Mouse (Mus musculus) thymus, postnatal 4 days (tissue): ENCODE data around the gene Camk2d.

Source experiments
- DNase-seq: peaks from one replicate; pipeline ENCODE4 v3.0.0; 2021

The Camk2d gene

DNA sequence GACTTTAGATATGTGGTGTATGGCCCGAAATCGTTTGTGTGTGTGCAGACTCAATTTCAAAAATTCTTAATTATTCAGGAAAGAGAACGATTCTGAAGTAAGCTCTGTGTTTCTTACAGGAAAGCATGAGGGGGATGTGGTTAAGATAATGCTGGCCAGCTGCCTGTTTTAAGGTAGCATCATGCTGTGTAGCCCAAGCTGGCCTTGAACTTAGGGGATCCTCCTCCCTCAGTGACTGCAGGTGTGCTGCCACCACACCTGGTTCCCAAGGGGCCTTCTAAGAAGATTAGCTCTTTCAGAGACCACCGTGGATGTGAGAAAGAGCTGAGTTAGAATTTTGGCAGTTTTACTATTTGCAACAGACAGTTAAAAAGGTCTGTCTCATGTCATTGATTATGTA lies 61.8 kb downstream of the Camk2d start:
- DNase-seq: no peak

DNA sequence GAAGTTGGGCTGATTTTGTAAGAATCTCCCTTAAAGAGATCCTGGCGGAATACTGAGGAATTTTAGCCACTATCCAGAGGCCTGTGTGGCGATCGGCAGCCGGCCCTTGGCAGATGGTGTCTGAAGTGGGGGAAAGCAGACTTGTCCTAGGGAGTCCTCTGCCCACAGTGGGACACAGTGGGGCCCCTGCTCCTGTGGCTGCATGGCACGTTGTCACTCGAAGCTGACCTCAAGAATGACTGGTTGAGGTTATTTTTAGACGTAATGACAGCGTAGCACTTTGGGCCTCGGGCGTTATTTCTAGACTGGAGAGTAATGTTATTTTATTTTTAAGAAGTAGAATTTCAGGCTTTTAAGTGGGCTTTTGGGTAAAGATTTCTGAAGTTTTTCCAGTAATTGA lies 62.7 kb downstream of the Camk2d start:
- DNase-seq: no peak

DNA sequence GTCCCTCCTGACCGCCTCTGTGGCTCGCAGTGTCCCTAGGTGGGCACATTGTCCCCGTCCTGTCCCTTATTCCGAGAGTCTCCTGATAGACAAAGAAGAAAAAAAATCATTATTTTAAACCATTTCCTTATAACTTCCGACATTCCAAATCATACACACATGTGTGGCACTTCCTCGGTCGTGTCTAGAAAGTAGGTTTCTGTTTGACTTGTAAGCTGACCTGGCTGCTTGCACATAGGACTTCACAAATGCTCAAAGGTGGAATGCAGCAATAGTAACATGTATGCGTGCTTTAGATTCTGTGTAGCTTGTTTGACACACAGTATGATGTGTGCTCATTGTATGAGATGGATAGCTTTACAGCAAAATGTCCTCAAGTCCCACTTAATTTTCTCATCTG lies 63.1 kb downstream of the Camk2d start:
- DNase-seq: no peak

DNA sequence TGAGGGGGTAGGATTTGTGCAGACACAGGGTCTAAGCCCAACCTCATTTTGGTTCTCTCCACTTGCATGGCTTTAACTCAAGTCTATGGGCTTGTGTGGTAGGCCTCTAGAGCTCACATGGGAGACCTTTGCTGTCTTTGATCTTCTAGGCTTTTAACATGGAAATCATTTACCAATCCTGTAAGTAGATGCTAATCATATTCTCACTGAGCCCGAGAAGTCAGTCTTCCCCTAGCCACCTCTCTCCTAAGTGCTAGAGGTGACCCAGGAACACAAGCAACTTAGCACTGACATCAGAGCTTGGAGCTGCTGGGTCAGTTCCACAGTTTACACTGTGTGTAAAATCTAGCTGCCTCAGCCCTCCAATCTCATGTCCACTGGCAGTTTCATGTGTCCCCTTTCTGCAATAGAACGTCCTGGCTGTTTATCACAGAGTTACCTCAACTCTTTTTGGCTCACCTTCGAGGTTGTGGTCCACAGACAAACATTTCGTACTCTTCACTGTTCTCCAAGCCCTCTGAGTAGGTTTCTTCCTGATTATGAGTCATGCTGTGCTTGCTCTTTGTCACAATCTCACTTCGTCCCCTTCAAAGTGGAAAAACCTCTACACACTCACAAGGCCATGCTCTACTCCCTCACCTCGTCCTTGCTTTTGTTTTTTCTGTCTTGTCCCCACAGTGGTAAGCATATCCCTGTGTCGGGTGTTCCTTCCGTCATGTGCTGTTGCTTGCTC lies 63.9 kb downstream of the Camk2d start:
- DNase-seq: no peak

- peak; percentile 57 for DNase-seq
Observed at GRCm38 (mm10) chr3:126660575-126660974, 64.5 kb downstream of the Camk2d start.

DNA sequence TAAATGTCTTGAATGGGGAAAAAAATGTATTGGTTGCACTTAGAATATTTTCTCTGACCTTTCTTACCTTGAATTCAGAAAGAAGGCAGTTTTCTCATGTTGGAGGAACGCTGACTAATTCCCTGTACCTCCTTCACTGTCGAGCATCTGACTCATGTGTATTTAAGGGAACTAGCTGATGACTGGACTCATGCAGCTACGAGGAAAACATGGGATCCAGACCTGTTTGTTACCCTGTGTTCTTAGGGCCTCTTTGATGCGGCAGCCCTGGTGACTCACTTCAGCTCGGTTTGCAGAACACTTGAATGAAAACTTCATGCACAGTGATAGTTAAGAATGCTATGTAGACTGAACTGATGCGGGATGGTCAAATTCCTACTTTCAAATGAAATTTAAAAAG lies 64.9 kb downstream of the Camk2d start:
- DNase-seq: no peak

DNA sequence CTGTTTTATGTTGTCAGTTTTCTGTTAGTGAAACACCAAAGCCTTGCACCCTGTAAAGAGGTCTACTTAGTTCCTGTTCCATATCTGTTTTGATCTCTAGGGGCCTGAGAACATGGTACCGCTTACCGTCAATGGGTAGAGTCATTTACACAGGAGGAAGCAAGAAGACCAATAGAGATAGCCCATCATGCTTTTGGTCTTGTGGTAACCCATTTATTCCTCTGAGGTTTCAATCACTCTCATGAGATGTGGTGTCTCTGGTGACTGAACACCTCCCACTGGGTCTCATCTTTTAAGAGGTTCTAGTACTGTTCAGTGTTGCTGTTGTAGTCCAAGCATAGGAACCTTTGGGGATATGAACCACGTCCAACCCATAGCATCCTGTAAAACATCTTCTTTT lies 65.8 kb downstream of the Camk2d start:
- DNase-seq: no peak

DNA sequence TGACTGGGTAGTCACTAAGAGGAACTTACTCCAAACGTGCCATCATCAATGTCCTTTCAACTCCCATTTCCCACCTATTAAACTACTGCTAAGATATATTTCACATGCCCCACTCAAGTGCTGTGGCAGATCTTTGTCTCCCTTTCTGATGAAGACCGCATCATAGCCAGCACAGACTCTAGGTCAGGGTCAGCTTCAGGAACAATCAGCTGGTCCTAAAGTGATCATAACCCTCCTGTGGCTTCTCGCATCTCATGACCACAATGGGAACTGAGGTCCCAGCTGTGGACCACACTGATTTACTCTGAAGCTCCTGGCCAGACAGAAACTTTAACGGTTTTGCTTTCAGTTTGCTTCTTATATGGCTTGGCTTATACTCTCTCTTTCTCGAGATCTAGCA lies 67.3 kb downstream of the Camk2d start:
- DNase-seq: no peak

- DNase-seq: peak; percentile 35
Observed at GRCm38 (mm10) chr3:126665866-126666265, 69.8 kb downstream of the Camk2d start.

DNA sequence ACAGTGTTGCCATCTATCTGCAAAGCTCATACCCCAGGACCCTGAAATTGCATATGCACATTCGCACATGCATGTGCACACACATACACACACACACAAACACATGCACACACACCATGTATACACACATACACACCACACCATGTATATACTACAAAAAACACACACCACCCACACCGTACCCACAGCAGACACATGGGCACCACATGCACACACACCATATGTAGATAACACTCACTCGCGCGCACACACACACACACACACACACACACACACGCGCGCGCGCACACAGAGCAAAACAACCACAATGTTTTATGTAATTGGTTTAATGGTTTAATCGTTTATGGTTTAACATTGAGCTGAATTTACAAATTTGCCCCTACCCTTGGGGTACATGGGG lies 70.9 kb downstream of the Camk2d start:
- DNase-seq: no peak

DNA sequence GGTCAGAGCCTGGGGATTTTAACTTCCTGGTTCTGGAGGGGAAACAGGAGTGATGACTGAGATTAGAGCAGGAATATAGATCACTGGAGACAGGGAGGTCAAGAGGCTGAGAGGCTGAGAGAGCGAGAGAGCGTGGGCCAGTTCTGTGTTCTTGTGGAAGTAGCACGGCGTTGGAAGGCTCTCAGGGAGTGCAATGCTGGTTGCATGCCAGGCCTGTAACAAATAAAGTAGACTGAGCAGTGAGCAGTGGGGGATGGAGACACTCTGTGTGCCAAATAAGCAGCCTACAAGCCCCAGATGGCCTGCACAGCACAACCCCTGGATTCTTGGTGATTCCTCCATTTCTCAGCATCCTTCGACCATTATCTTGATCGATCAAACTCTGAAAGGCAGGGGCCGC lies 71.3 kb downstream of the Camk2d start:
- DNase-seq: no peak

DNA sequence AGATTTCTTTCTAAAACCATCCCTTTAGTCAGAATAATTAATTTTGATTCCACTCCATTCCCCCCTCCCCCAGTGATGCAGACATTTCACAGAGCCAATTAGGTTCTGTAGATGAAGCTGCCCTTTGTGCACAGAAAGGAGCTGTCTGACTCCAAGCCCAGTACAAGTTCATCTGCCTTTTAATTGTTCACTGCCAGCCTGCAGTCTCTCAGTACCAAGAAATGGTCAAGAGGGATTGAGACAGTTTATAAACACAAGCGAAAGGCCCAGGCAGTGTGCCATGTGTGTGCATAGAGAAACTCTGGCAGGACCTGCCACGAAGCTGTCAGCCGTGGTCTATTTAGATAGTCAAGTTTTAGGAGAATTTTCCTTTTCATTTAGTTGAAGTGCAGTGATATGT lies 72.0 kb downstream of the Camk2d start:
- no peak for DNase-seq

DNA sequence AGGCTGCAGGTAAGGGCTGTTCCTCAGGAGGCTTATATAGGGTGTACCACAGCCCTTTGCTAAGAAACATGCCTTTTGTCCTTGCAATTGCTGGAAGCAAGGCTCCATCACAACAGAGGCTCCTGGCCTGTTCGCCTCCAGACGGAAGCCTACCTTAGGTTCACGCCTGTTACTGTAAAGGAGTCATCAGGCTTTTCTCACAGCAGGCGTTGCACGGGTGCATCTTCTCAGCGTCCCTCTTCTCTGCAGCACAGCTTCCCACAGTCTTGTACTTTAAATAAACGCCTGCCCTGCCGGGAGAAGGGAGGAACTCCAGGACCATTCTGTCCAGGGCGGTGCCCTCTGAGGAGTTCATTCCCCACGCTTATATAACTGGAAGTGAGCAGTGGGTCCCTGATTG lies 72.6 kb downstream of the Camk2d start:
- DNase-seq: no peak

DNA sequence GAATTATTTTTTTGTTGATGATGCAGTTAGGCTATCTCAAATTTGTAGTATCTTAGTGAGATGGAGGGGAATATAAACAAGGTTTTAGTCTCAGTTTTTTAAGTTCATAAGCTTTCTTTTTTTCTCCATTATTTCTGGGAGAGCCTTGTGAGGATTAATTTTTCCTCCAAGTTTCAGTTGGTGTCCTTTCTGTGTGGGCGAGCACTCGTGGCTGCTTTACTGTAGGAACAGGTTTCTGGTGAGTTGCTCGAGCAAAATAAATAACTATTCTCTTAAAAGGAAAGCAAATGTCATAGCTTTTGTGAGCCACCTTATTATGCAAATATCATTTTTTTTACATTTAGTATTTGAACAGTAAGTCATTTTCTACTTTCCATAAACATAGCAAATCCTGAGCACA lies 74.3 kb downstream of the Camk2d start:
- DNase-seq: no peak

- DNase-seq: no peak
Observed at GRCm38 (mm10) chr3:126671292-126671691, 75.2 kb downstream of the Camk2d start.

- DNase-seq: no peak
Observed at GRCm38 (mm10) chr3:126681051-126681450, 84.9 kb downstream of the Camk2d start.

GRCm38 (mm10) chr3:126681996-126682395 lies 85.9 kb downstream of the Camk2d start:
- no peak for DNase-seq

- no peak for DNase-seq
Observed at GRCm38 (mm10) chr3:126685363-126685762, 89.3 kb downstream of the Camk2d start.

GRCm38 (mm10) chr3:126687150-126687549 lies 91.0 kb downstream of the Camk2d start:
- no peak for DNase-seq

- DNase-seq: no peak
Observed at GRCm38 (mm10) chr3:126688516-126688915, 92.4 kb downstream of the Camk2d start.

- DNase-seq: peak; percentile 15
Observed at GRCm38 (mm10) chr3:126690627-126691505, 94.8 kb downstream of the Camk2d start.

DNA sequence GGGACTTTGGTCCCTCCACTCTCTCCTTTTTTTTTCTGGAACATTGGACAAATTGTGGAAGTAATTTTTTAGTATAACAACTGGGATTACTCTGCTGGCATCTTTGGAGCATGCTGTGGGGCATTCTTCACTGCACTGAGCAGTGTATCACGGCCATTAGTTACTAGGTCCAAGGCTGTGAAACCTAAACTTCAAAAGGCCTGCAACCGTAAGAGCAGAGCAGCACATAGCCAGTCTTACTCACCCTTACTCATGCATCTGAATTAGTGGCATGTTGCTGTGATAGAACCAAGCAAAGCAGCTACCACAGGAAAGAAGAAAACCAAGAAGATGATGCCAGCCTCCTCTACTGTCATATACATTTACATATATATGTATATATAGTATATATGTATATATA lies 95.5 kb downstream of the Camk2d start:
- no peak for DNase-seq

DNA sequence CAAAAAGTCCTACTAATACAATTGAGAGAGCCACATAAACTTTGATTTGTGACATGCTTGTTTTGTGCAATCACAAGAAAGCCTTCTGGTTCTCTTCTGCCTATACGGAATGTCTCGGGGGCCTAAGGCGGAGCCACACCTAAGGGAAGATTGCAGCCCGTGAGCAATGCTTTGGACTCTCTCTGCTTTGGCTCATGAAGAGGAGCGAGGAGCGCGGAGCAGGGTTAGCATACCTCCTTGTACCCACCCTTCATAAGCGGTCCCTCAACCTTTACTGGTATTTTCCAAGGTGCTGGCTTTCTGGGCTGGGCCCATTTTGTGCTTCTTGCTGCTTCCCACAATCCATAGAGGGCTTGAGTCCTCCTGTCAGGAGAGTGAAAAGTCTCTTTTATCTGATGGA lies 96.7 kb downstream of the Camk2d start:
- DNase-seq: peak; percentile 25

DNA sequence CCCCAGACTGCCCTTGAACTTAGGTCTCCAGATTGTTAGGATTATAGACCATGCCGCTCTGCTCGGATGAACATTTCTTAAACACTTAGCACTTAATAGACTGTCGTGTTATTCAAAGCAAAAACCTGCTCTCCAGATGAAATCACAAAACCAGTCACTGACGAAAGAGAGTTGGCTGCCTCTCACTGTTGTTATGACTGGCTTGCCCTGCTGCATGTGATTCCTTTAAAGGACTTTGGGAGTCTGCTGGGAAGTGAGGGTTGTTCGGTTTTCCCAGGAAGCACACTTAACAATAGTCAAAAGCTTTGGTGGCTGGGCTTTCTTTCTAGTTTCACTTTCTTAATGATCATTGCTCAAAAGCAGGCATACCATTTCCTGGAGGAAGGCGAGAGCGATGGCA lies 97.2 kb downstream of the Camk2d start:
- DNase-seq: peak; percentile 15
